Mouse (Mus musculus) megakaryocyte, embryonic 14.5 days (primary cell): Measurements from ENCODE around the gene Hoxb4. TPM values are rescaled to one million over a fixed set of nuclear protein-coding genes. Genes with fewer than 3 reads are reported as not detected.
A peak's percentile ranks its signal among the peaks of the same experiment; 100 is the strongest.

Experiments used
- H3K27me3 ChIP-seq: replicated peaks from 2 replicates; pipeline ENCODE3; 2012; ENCODE audit warnings: inconsistent platforms
- H3K36me3 ChIP-seq: replicated peaks from 2 replicates; pipeline ENCODE3; 2012; ENCODE audit warnings: low read length, inconsistent platforms, mixed read lengths
- H3K4me1 ChIP-seq: 2 replicates; pipeline ENCODE4 v1.6.1; 2012; ENCODE audit warnings: inconsistent platforms
- H3K4me3 ChIP-seq: replicated peaks from 2 replicates; pipeline ENCODE3; 2012; ENCODE audit warnings: moderate library complexity, mild to moderate bottlenecking, inconsistent platforms
- H3K9me3 ChIP-seq: 2 replicates; pipeline ENCODE4 v1.6.1; 2012; ENCODE audit warnings: inconsistent platforms
- FLI1 ChIP-seq: IDR thresholded peaks from 2 replicates; pipeline ENCODE4 v1.6.1; 2012; ENCODE audit warnings: low read length, inconsistent platforms, mixed read lengths
- GATA1 ChIP-seq: IDR thresholded peaks from 3 replicates; pipeline ENCODE4 v1.6.1; 2012; ENCODE audit warnings: mixed read lengths, low read length, inconsistent platforms, borderline replicate concordance
- polyA plus RNA-seq: library from polyadenylated mRNA; stranded (reverse); fragments of >175 nt; gene quantifications from 2 replicates; pipeline ENCODE4 v1.2.3, GENCODE M21; 2012; ENCODE audit warnings: low replicate concordance; ENCODE audit not compliant: insufficient read depth

The Hoxb4 gene
- polyA plus RNA-seq, 1 experiment = 4.5 TPM

DNA sequence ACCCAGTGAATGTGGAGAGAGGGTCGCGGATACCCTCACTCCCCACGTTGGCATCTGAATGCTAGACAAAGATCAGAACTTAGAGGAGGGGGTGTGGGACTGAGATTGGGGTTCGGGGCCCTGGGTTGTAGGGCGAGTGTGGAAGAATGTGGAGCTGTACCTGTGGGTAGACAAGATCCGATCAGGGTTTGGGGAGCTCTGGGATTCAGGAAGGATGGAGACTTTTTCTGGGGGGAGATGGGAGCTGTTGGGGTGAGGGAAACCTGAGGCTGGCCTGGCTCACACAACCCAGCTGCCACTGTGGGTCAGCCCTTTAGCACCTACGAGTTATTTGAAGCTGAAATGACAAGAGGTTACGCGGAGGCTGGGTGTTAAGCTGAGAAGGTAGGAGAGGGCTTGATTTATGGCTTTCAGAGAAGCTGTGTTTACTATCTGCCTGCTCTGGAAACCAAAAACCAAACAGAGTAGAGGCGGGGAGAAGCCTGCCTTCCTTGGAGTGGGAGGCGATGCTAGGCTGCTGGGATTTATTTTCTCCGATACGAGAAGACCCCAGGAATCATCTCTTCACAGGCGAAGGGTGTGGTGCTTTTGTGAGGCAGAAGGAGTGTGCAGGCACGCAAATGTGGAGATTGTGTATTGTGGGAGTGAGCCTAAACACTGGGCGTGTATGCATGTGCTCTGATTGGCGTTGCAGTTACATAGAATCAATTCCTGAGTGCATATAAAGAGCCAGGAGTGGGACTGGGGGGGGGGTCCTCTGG lies 15.4 kb downstream of the Hoxb4 start:
- TF ChIP-seq FLI1 = no peak
- TF ChIP-seq GATA1 = no peak
- Histone ChIP-seq H3K36me3 (no peaks in the 10 kb centered on the region), H3K9me3 (no peaks in the 10 kb centered on the region), H3K27me3 (peaks cover 89% of the 10 kb centered on the region), H3K4me1 (no peaks in the 10 kb centered on the region), H3K4me3 (no peak overlapping the region)

DNA sequence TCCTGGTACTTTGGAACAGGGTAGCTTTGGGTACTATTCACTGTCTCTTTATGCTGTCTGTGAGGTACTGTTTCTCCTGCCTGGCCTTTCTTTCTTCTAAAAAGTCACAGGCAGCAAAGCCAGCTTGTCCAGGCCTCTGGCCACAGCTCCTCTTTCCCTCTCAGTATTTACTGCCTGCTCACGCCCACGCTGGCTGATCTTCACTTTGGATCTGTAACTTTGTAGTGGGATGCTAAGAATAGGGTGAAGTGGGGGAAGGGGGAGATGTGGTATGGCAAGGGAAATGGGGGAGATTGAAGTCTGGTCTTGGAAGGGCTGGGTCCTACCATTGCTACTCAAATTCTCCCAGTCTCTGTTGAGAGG lies 15.9 kb downstream of the Hoxb4 start:
- TF ChIP-seq FLI1 (no peak), GATA1 (no peak)
- no peaks in the 10 kb centered on the region for H3K9me3 ChIP-seq
- H3K27me3 ChIP-seq = peaks cover 91% of the 10 kb centered on the region
- no peaks in the 10 kb centered on the region for H3K36me3 ChIP-seq
- no peak overlapping the region for H3K4me3 ChIP-seq
- no peaks in the 10 kb centered on the region for H3K4me1 ChIP-seq

GRCm38 (mm10) chr11:96334998-96335397 lies 16.9 kb downstream of the Hoxb4 start:
- H3K4me3 ChIP-seq = no peak overlapping the region
- H3K9me3 ChIP-seq = no peaks in the 10 kb centered on the region
- no peaks in the 10 kb centered on the region for H3K4me1 ChIP-seq
- H3K36me3 ChIP-seq = no peaks in the 10 kb centered on the region
- TF ChIP-seq GATA1 = no peak
- peaks cover 94% of the 10 kb centered on the region for H3K27me3 ChIP-seq

GRCm38 (mm10) chr11:96336597-96336996 lies 18.5 kb downstream of the Hoxb4 start:
- Histone ChIP-seq H3K9me3 (no peaks in the 10 kb centered on the region), H3K27me3 (peaks cover 94% of the 10 kb centered on the region), H3K36me3 (no peaks in the 10 kb centered on the region), H3K4me3 (no peak overlapping the region), H3K4me1 (no peaks in the 10 kb centered on the region; the same call in 1 of the 2 replicates)
- no peak for TF ChIP-seq GATA1
- TF ChIP-seq FLI1 = no peak

- no peak overlapping the region for H3K4me3 ChIP-seq
- no peaks in the 10 kb centered on the region; the same call in 1 of the 2 replicates for H3K4me1 ChIP-seq
- peaks cover 94% of the 10 kb centered on the region for H3K27me3 ChIP-seq
- no peaks in the 10 kb centered on the region for H3K9me3 ChIP-seq
- H3K36me3 ChIP-seq = no peaks in the 10 kb centered on the region
- TF ChIP-seq GATA1 (no peak), FLI1 (no peak)
Observed at GRCm38 (mm10) chr11:96337026-96337425, 19.0 kb downstream of the Hoxb4 start.

- Histone ChIP-seq H3K9me3 (no peaks in the 10 kb centered on the region), H3K36me3 (no peaks in the 10 kb centered on the region), H3K4me3 (no peak overlapping the region), H3K4me1 (no peaks in the 10 kb centered on the region; the same call in 1 of the 2 replicates), H3K27me3 (peaks cover 91% of the 10 kb centered on the region)
- no peak for TF ChIP-seq GATA1
- TF ChIP-seq FLI1 = no peak
Observed at GRCm38 (mm10) chr11:96338957-96339855, 21.1 kb downstream of the Hoxb4 start.

- peaks cover 3% of the 10 kb centered on the region; the same call in 1 of the 2 replicates for H3K9me3 ChIP-seq
- peaks cover 93% of the 10 kb centered on the region for H3K27me3 ChIP-seq
- no peaks in the 10 kb centered on the region; the same call in 1 of the 2 replicates for H3K4me1 ChIP-seq
- no peak for TF ChIP-seq FLI1
- H3K4me3 ChIP-seq = no peak overlapping the region
- no peaks in the 10 kb centered on the region for H3K36me3 ChIP-seq
Observed at GRCm38 (mm10) chr11:96340698-96341365, 22.8 kb downstream of the Hoxb4 start.

GRCm38 (mm10) chr11:96341701-96342575 lies 23.9 kb downstream of the Hoxb4 start:
- peak overlapping the region; percentile 72 for H3K4me3 ChIP-seq
- H3K4me1 ChIP-seq = no peaks in the 10 kb centered on the region; the same call in 1 of the 2 replicates
- H3K27me3 ChIP-seq = peaks cover 93% of the 10 kb centered on the region
- TF ChIP-seq GATA1 = no peak
- TF ChIP-seq FLI1 = no peak
- peaks cover 4% of the 10 kb centered on the region; the same call in 1 of the 2 replicates for H3K9me3 ChIP-seq
- H3K36me3 ChIP-seq = no peaks in the 10 kb centered on the region

- H3K27me3 ChIP-seq = peaks cover 90% of the 10 kb centered on the region
- no peaks in the 10 kb centered on the region; the same call in 1 of the 2 replicates for H3K4me1 ChIP-seq
- peaks cover 4% of the 10 kb centered on the region; the same call in 1 of the 2 replicates for H3K9me3 ChIP-seq
- no peak for TF ChIP-seq GATA1
- TF ChIP-seq FLI1 = no peak
- H3K36me3 ChIP-seq = no peaks in the 10 kb centered on the region
- H3K4me3 ChIP-seq = no peak overlapping the region
Observed at GRCm38 (mm10) chr11:96342576-96342930, 24.5 kb downstream of the Hoxb4 start.
